Mouse (Mus musculus) midbrain, embryonic 12.5 days (tissue): ENCODE results near the gene Hoxc10. TPM values are rescaled to one million over a fixed set of nuclear protein-coding genes. Genes with fewer than 3 reads are reported as not detected.
A peak's percentile ranks its signal among the peaks of the same experiment; 100 is the strongest.

Source experiments
- ATAC-seq: fragments of 200-750 bp; cut with Nextera tagmentation; 2 replicates; pipeline ENCODE4 v1.8.0; 2017; ENCODE audit warnings: low read depth, moderate TSS enrichment, moderate library complexity; ENCODE audit not compliant: low FRiP score
- H3K27ac ChIP-seq: fragments of 300-500 bp; sonication (generic); replicated peaks from 2 replicates; pipeline ENCODE4 v1.5.1; 2016; ENCODE audit warnings: mild to moderate bottlenecking
- H3K27me3 ChIP-seq: fragments of 300-500 bp; sonication (generic); 2 replicates; pipeline ENCODE4 v1.6.1; 2016; ENCODE audit warnings: mild to moderate bottlenecking
- H3K36me3 ChIP-seq: fragments of 300-500 bp; sonication (generic); 2 replicates; pipeline ENCODE4 v1.6.1; 2016
- H3K4me1 ChIP-seq: fragments of 300-500 bp; sonication (generic); 2 replicates; pipeline ENCODE4 v1.6.1; 2016
- H3K4me2 ChIP-seq: fragments of 300-500 bp; sonication (generic); replicated peaks from 2 replicates; pipeline ENCODE4 v1.6.1; 2016; ENCODE audit warnings: mild to moderate bottlenecking, moderate library complexity
- H3K4me3 ChIP-seq: fragments of 300-500 bp; sonication (generic); 2 replicates; pipeline ENCODE4 v1.5.1; 2016; ENCODE audit warnings: mild to moderate bottlenecking
- H3K9ac ChIP-seq: fragments of 300-500 bp; sonication (generic); replicated peaks from 2 replicates; pipeline ENCODE4 v1.6.1; 2016; ENCODE audit warnings: mild to moderate bottlenecking, moderate library complexity
- H3K9me3 ChIP-seq: fragments of 300-500 bp; sonication (generic); 2 replicates; pipeline ENCODE4 v1.6.1; 2016; ENCODE audit warnings: mild to moderate bottlenecking
- WGBS: fragments of 180-500 bp; shearing (Covaris S2); methylation state at CpG from one replicate; pipeline ENCODE4 v1.1.7; 2016; 5-methylcytosine and 5-hydroxymethylcytosine counted together
- polyA plus RNA-seq: library from polyadenylated mRNA; unstranded; fragments of >200 nt; fragmentation: Nextera tagmentation; extraction: Ambion mirVana; gene quantifications from 2 replicates; pipeline ENCODE4 v1.2.1, GENCODE M21; 2016

The Hoxc10 gene
- polyA plus RNA-seq, 1 experiment from 2014 or later: not detected

GRCm38 (mm10) chr15:102988078-102988477, 21.5 kb downstream of the Hoxc10 start:
- H3K4me2 ChIP-seq: no peak overlapping the region
- no peaks in the 10 kb centered on the region for H3K36me3 ChIP-seq
- no peaks in the 10 kb centered on the region for H3K4me1 ChIP-seq
- H3K27ac ChIP-seq: no peak overlapping the region
- no peak overlapping the region for H3K4me3 ChIP-seq
- 21% methylated on average over 5 of the region's 5 CpGs for WGBS
- no peak for ATAC-seq
- peaks cover 100% of the 10 kb centered on the region for H3K27me3 ChIP-seq
- no peak overlapping the region for H3K9ac ChIP-seq
- no peaks in the 10 kb centered on the region for H3K9me3 ChIP-seq

GRCm38 (mm10) chr15:102990461-102991397, 24.1 kb downstream of the Hoxc10 start, which contains the start of gene Hoxc8:
Gene Hoxc8, plus strand, starts transcription at chr15:102990607.
- Histone ChIP-seq H3K9me3 (no peaks in the 10 kb centered on the region), H3K4me3 (peak within 1 kb of the TSS; percentile 10), H3K27ac (no peak within 1 kb of the TSS), H3K27me3 (peaks cover 98% of the 10 kb centered on the region), H3K4me2 (no peak within 1 kb of the TSS), H3K36me3 (no peaks in the 10 kb centered on the region), H3K4me1 (no peaks in the 10 kb centered on the region), H3K9ac (no peak within 1 kb of the TSS)
- WGBS: 2% methylated on average over 69 of the region's 69 CpGs
- no peak for ATAC-seq

- no peak overlapping the region for H3K4me2 ChIP-seq
- H3K4me3 ChIP-seq: no peak overlapping the region
- H3K4me1 ChIP-seq: no peaks in the 10 kb centered on the region
- no peaks in the 10 kb centered on the region for H3K9me3 ChIP-seq
- 3% methylated on average over 7 of the region's 7 CpGs for WGBS
- H3K9ac ChIP-seq: no peak overlapping the region
- peaks cover 98% of the 10 kb centered on the region for H3K27me3 ChIP-seq
- H3K36me3 ChIP-seq: no peaks in the 10 kb centered on the region
- ATAC-seq: no peak
- no peak overlapping the region for H3K27ac ChIP-seq
These were observed 25.2 kb downstream of the Hoxc10 start for GRCm38 (mm10) chr15:102991782-102992181.

- Histone ChIP-seq H3K27me3 (peaks cover 98% of the 10 kb centered on the region), H3K4me2 (no peak overlapping the region), H3K9ac (no peak overlapping the region), H3K9me3 (no peaks in the 10 kb centered on the region), H3K4me1 (no peaks in the 10 kb centered on the region), H3K27ac (no peak overlapping the region), H3K4me3 (no peak overlapping the region), H3K36me3 (no peaks in the 10 kb centered on the region)
- under 1% methylated on average over 11 of the region's 11 CpGs for WGBS
- no peak for ATAC-seq
These were observed 25.6 kb downstream of the Hoxc10 start for GRCm38 (mm10) chr15:102992206-102992605.

- Histone ChIP-seq H3K4me2 (no peak overlapping the region), H3K4me3 (no peak overlapping the region), H3K9ac (no peak overlapping the region), H3K27me3 (peaks cover 98% of the 10 kb centered on the region), H3K27ac (no peak overlapping the region), H3K9me3 (no peaks in the 10 kb centered on the region), H3K36me3 (no peaks in the 10 kb centered on the region), H3K4me1 (no peaks in the 10 kb centered on the region)
- 0% methylated on average over 3 of the region's 3 CpGs for WGBS
- ATAC-seq: no peak
These were observed 26.3 kb downstream of the Hoxc10 start for GRCm38 (mm10) chr15:102992863-102993262.

GRCm38 (mm10) chr15:102996548-102996947, 30.0 kb downstream of the Hoxc10 start:
- H3K9me3 ChIP-seq: no peaks in the 10 kb centered on the region
- no peak overlapping the region for H3K4me2 ChIP-seq
- H3K4me3 ChIP-seq: no peak overlapping the region
- H3K27me3 ChIP-seq: peaks cover 98% of the 10 kb centered on the region
- peaks cover 8% of the 10 kb centered on the region for H3K4me1 ChIP-seq
- no peak overlapping the region for H3K9ac ChIP-seq
- WGBS: 2% methylated on average over 9 of the region's 9 CpGs
- H3K36me3 ChIP-seq: no peaks in the 10 kb centered on the region
- H3K27ac ChIP-seq: no peak overlapping the region
- no peak for ATAC-seq

GRCm38 (mm10) chr15:102997431-102997830, 30.8 kb downstream of the Hoxc10 start:
- 0% methylated on average over 3 of the region's 3 CpGs for WGBS
- no peak for ATAC-seq
- no peak overlapping the region for H3K4me3 ChIP-seq
- no peak overlapping the region for H3K9ac ChIP-seq
- H3K4me2 ChIP-seq: no peak overlapping the region
- H3K4me1 ChIP-seq: peaks cover 8% of the 10 kb centered on the region
- peaks cover 98% of the 10 kb centered on the region for H3K27me3 ChIP-seq
- H3K9me3 ChIP-seq: no peaks in the 10 kb centered on the region
- H3K27ac ChIP-seq: no peak overlapping the region
- H3K36me3 ChIP-seq: no peaks in the 10 kb centered on the region

- Histone ChIP-seq H3K9me3 (no peaks in the 10 kb centered on the region), H3K4me2 (peak within 1 kb of the TSS; percentile 46), H3K9ac (no peak within 1 kb of the TSS), H3K4me3 (peak within 1 kb of the TSS; percentile 35), H3K36me3 (no peaks in the 10 kb centered on the region), H3K4me1 (peaks cover 8% of the 10 kb centered on the region), H3K27me3 (peaks cover 98% of the 10 kb centered on the region), H3K27ac (no peak within 1 kb of the TSS)
- 2% methylated on average over 19 of the region's 19 CpGs for WGBS
- no peak for ATAC-seq
These were observed 31.4 kb downstream of the Hoxc10 start, which contains the start of gene Hoxc6 for GRCm38 (mm10) chr15:102997939-102998355. Gene Hoxc6, plus strand, starts transcription at chr15:102998257.

GRCm38 (mm10) chr15:102998608-102999182, 32.1 kb downstream of the Hoxc10 start:
- 1% methylated on average over 19 of the region's 19 CpGs for WGBS
- Histone ChIP-seq H3K4me3 (peak overlapping the region; percentile 35; the same call in 1 of the 2 replicates), H3K4me1 (peaks cover 8% of the 10 kb centered on the region), H3K9me3 (no peaks in the 10 kb centered on the region), H3K9ac (no peak overlapping the region), H3K27me3 (peaks cover 98% of the 10 kb centered on the region), H3K4me2 (peak overlapping the region; percentile 46), H3K27ac (no peak overlapping the region), H3K36me3 (no peaks in the 10 kb centered on the region)
- ATAC-seq: no peak

GRCm38 (mm10) chr15:102999183-102999831, 32.7 kb downstream of the Hoxc10 start:
- peak overlapping the region; percentile 35 for H3K4me3 ChIP-seq
- no peaks in the 10 kb centered on the region for H3K9me3 ChIP-seq
- peak; percentile 41; the same call in 1 of the 2 replicates for ATAC-seq
- H3K9ac ChIP-seq: peak overlapping the region; percentile 34; the same call in 1 of the 2 replicates
- peak overlapping the region; percentile 46 for H3K4me2 ChIP-seq
- 1% methylated on average over 32 of the region's 33 CpGs for WGBS
- peaks cover 99% of the 10 kb centered on the region for H3K27me3 ChIP-seq
- peaks cover 8% of the 10 kb centered on the region for H3K4me1 ChIP-seq
- no peaks in the 10 kb centered on the region for H3K36me3 ChIP-seq
- H3K27ac ChIP-seq: no peak overlapping the region

GRCm38 (mm10) chr15:102999955-103000354, 33.4 kb downstream of the Hoxc10 start:
- Histone ChIP-seq H3K9me3 (no peaks in the 10 kb centered on the region), H3K27ac (no peak overlapping the region), H3K9ac (no peak overlapping the region), H3K4me1 (peaks cover 8% of the 10 kb centered on the region), H3K36me3 (no peaks in the 10 kb centered on the region), H3K27me3 (peaks cover 99% of the 10 kb centered on the region), H3K4me2 (no peak overlapping the region), H3K4me3 (no peak overlapping the region)
- WGBS: under 1% methylated on average over 9 of the region's 11 CpGs
- no peak for ATAC-seq

- H3K4me3 ChIP-seq: no peak overlapping the region
- no peaks in the 10 kb centered on the region for H3K36me3 ChIP-seq
- H3K9me3 ChIP-seq: no peaks in the 10 kb centered on the region
- H3K9ac ChIP-seq: no peak overlapping the region
- no peak overlapping the region for H3K27ac ChIP-seq
- H3K27me3 ChIP-seq: peaks cover 99% of the 10 kb centered on the region
- under 1% methylated on average over 24 of the region's 24 CpGs for WGBS
- ATAC-seq: no peak
- H3K4me1 ChIP-seq: peaks cover 8% of the 10 kb centered on the region
- H3K4me2 ChIP-seq: no peak overlapping the region
These were observed 33.9 kb downstream of the Hoxc10 start for GRCm38 (mm10) chr15:103000501-103000901.
